Mouse (Mus musculus): Measurements from ENCODE around the gene Ier3. TPM values are rescaled to one million over a fixed set of nuclear protein-coding genes. Genes with fewer than 3 reads are reported as not detected.
A peak's percentile ranks its signal among the peaks of the same experiment; 100 is the strongest.

Gene Ier3
- polyA plus RNA-seq, 1 experiment from 2014 or later = 3.0 TPM

DNA sequence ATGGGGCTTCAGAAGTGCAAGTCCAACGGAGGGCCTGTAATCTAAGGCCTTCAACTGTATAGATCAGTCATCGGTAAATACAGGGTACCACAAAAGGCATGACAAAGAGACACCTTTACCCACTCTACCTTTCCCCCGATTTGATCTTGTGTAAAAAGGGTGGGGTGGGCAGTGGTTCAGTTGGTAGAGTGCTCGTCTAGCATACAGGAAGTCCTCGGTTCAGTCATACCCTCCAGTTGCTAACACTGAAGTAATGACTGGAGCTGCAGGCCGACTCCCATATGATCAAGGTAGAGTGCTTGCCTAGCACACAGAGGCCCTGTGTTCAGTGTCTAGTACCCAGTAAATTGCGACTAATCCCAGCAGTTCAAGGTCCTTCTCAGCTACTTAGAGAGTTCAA is 7.8 kb upstream of the Ier3 start:
- Histone ChIP-seq H3K4me1 (no peaks in the 10 kb centered on the region), H3K27ac (replicated peaks) (no peak overlapping the region), H3K36me3 (no peaks in the 10 kb centered on the region), H3K27me3 (ENCODE audit: low read depth, poor library complexity, severe bottlenecking) (peaks cover 19% of the 10 kb centered on the region), H3K4me3 (no peak overlapping the region), H3K9me3 (replicated peaks) (no peaks in the 10 kb centered on the region)
- DNase-seq (ENCODE audit: low spot score) = no peak
- 88% methylated on average over 7 of the region's 7 CpGs for WGBS

DNA sequence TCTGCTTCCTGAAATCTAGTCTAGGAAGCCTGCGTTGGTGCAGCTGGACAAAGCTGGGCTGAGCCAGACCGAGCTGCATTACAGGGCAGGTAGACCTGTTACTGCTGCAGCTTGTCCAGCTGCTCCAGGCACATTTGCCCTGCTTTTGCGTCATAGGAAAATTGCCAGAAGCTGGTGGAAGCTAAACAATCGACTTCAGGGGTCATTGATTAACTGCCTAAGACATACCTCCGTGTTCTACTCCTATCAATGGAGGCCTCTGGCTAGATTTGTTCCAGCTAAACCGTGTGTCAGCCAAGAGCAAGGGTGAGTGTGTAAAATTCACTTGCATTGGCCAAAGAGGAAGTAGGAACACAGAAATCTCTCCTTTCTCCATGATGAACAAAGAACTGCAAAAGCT is 6.8 kb upstream of the Ier3 start:
- DNase-seq (ENCODE audit: low spot score) = no peak
- Histone ChIP-seq H3K27ac (replicated peaks) (no peak overlapping the region; the same call in 1 of the 2 replicates), H3K27me3 (ENCODE audit: low read depth, poor library complexity, severe bottlenecking) (peaks cover 26% of the 10 kb centered on the region), H3K9me3 (replicated peaks) (no peaks in the 10 kb centered on the region), H3K4me3 (no peak overlapping the region), H3K36me3 (no peaks in the 10 kb centered on the region), H3K4me1 (no peaks in the 10 kb centered on the region)
- 80% methylated on average over 6 of the region's 6 CpGs for WGBS

DNA sequence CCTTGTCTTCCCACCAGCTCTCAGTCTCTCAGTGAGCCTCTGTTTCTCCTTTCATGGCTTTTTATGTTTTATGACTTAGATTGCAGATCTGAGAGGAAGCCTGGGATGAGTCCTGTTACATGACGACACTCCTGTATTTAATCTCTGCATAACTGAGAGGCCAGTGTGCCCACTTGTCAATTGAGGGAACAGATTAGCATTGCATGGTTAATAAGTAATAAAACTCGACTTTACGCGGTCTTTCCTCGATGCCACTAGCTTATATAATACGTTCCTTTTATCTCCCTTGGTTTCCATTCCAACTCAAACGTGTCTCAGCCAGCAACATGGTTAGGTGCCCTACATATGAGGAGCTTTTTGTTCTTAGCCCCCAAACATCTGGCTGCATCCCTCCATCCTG is 5.6 kb upstream of the Ier3 start:
- Histone ChIP-seq H3K9me3 (replicated peaks) (no peaks in the 10 kb centered on the region), H3K27me3 (ENCODE audit: low read depth, poor library complexity, severe bottlenecking) (peaks cover 38% of the 10 kb centered on the region), H3K27ac (replicated peaks) (no peak overlapping the region), H3K36me3 (no peaks in the 10 kb centered on the region), H3K4me3 (no peak overlapping the region), H3K4me1 (peaks cover 3% of the 10 kb centered on the region)
- DNase-seq (ENCODE audit: low spot score) = no peak
- WGBS = 81% methylated on average over 7 of the region's 7 CpGs

DNA sequence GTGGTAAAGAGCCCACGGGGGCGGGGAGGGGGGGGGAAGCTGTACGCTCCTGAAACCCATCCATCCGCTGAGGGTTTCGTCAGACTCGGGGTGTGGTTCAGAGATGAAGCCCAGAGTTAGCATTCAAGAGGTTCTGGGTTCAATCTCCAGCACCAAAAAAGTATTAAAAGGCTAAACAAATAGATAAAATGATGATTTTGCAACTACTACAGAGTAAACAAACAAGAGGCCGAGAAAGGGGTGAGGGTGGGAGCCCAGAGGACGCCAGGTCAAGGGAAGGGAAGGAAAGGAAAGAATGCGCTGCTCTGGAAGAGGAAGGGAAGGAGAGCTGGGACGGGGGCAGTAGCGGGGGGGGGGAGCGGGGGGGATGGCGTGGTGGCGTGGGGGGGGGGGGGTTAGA is 4.8 kb upstream of the Ier3 start:
- 28% methylated on average over 13 of the region's 14 CpGs for WGBS
- DNase-seq (ENCODE audit: low spot score) = no peak
- Histone ChIP-seq H3K4me1 (peaks cover 12% of the 10 kb centered on the region), H3K4me3 (no peak overlapping the region), H3K36me3 (no peaks in the 10 kb centered on the region), H3K9me3 (replicated peaks) (no peaks in the 10 kb centered on the region), H3K27ac (replicated peaks) (no peak overlapping the region), H3K27me3 (ENCODE audit: low read depth, poor library complexity, severe bottlenecking) (peaks cover 46% of the 10 kb centered on the region)

DNA sequence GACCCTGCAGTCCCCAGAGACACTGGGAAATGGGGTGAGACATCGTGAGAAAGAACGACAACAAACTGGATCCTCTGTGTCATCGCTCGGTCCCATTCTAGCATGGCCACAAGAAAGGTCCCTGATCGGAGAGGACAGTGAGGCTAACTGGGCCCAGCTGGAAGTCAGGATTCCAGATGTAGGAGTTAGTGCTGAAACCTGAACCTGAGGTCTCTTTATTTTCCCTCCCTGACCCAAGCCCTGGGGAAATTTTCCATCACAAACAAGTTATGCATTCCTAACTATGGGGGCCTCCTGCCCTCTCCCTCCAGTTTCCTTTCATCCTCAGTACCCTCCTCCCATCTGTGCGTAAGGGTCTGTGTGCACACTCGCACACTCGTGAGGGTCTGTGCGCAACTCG is 4.3 kb upstream of the Ier3 start:
- Histone ChIP-seq H3K36me3 (no peaks in the 10 kb centered on the region), H3K27ac (replicated peaks) (no peak overlapping the region), H3K27me3 (ENCODE audit: low read depth, poor library complexity, severe bottlenecking) (peaks cover 52% of the 10 kb centered on the region), H3K9me3 (replicated peaks) (no peaks in the 10 kb centered on the region), H3K4me1 (peaks cover 17% of the 10 kb centered on the region), H3K4me3 (no peak overlapping the region)
- DNase-seq (ENCODE audit: low spot score) = no peak
- WGBS = 51% methylated on average over 10 of the region's 10 CpGs

DNA sequence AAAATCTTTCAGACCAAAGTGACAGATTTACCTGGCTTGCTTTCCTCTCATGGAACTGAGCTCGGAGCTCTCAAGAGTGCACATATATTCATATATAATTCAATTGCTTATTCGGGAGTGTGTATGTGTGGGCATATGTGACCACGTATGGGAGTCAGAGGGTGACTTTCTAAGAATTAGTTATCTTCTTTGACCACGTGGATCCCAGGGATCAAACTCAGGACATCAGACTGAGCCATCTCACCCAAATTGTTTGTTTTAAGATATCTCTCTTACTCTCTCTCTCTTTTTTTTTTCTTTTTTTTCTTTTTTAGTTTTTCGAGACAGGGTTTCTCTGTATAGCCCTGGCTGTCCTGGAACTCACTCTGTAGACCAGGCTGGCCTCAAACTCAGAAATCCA is 1.4 kb upstream of the Ier3 start:
- H3K27me3 ChIP-seq (ENCODE audit: low read depth, poor library complexity, severe bottlenecking) = peaks cover 52% of the 10 kb centered on the region
- WGBS = 81% methylated on average over 5 of the region's 5 CpGs

DNA sequence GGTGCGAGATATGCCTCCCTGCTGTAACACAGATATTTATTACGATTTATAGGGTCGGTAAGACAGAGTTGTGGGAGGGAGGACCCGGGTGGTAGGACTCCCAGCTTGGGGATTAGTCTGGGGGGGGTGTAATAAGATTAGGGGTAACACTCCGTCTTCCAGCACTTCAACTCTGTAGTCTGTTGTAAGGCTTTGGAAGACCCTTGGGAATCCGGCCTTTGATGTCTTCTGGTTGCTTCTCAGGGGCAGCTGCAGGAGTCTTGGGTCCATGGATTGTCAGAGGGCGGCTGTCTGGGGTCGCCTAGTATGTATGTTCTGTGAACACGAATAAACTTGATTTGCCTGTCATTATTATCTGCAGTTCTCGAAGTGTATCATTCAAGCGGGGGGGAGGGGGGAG is 1.1 kb downstream of the Ier3 start:
- Histone ChIP-seq H3K27me3 (ENCODE audit: low read depth, poor library complexity, severe bottlenecking) (peaks cover 34% of the 10 kb centered on the region), H3K36me3 (peaks cover 29% of the 10 kb centered on the region), H3K9me3 (replicated peaks) (no peaks in the 10 kb centered on the region), H3K4me1 (peaks cover 38% of the 10 kb centered on the region), H3K27ac (replicated peaks) (peak overlapping the region; percentile 91), H3K4me3 (peak overlapping the region; percentile 77)
- WGBS = 2% methylated on average over 11 of the region's 11 CpGs
- DNase-seq (ENCODE audit: low spot score) = no peak

More for the DNA sequence above, 1.4 kb upstream of the Ier3 start:
- no peak overlapping the region for H3K4me3 ChIP-seq
- H3K4me1 ChIP-seq = peaks cover 38% of the 10 kb centered on the region
- H3K36me3 ChIP-seq = peaks cover 4% of the 10 kb centered on the region; the same call in 1 of the 2 replicates
- no peaks in the 10 kb centered on the region for H3K9me3 ChIP-seq (replicated peaks)
- no peak overlapping the region for H3K27ac ChIP-seq (replicated peaks)
- DNase-seq (ENCODE audit: low spot score) = no peak

DNA sequence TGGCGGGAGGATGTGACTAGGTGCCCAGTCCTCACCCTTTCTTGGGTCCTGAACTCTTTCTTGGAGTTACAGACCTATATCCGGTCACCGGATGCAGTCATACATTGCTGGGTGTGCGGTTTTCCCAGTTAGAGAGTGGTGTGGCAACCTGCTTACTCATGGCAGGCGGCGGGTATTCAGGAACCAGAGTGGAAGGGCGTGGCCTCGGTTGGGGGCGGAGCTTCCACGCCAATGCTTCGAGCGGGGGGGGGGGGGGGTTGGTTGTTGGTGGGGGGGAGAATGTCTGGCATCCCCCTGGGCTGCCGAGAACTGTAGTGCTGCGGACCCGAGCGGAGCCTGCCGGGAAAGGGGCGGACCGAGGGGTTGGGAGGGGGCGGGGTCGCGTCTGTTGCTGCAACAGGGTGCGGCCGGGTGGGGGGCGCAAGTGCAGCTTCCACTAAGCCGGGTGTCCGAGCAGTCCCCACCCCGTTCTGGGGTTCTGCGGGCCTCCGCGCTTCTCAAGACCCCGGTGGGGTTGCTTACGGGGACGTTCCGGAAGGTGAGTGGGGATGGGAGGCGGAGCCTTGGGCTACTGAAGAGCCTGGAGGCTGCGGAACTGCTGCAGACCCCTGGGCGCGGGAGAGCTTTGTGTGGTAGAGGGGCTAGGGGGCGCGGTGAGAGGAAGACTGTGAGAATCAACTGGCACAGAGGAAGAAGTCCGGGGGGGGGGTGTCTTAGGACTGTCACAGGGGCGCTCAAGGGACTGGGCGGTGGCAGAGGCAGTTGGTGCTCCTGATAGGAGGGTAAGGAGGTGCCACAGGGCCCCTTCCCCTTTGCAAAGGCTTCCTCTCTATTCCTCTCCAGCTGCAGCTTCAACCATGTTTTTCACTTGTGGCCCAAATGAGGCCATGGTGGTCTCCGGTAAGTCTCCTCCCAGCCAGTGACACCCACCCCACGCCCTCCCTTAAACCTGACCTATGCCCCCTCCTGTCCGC is 1.8 kb downstream of the Ier3 start, which contains the start of gene Flot1:
Flot1 (plus strand) TSS at position 267 of the 974 bp plus-strand sequence.
- Histone ChIP-seq H3K4me3 (peak within 1 kb of the TSS; percentile 77), H3K36me3 (peaks cover 35% of the 10 kb centered on the region), H3K27ac (replicated peaks) (peak within 1 kb of the TSS; percentile 91), H3K27me3 (ENCODE audit: low read depth, poor library complexity, severe bottlenecking) (peaks cover 33% of the 10 kb centered on the region), H3K4me1 (peaks cover 38% of the 10 kb centered on the region), H3K9me3 (replicated peaks) (no peaks in the 10 kb centered on the region)
- peak; percentile 91 for DNase-seq (ENCODE audit: low spot score)
- WGBS = under 1% methylated on average over 47 of the region's 47 CpGs

DNA sequence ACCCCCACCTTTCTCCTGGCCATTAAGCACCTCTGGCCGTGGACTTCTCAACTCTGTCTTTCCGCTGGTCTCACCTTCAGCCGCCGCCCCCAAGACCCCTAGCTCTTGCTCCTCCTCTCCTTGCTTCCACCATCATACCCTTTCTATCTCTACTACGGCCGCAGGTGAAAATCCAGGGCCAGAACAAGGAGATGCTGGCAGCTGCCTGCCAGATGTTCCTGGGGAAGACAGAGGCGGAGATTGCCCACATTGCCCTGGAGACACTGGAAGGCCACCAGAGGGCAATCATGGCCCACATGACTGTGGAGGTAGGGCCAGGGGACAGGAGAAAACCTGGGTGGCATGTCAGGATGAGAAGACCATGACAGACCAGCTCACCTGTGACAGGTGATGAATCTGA is 2.9 kb downstream of the Ier3 start:
- Histone ChIP-seq H3K27ac (replicated peaks) (peak overlapping the region; percentile 91; the same call in 1 of the 2 replicates), H3K36me3 (peaks cover 40% of the 10 kb centered on the region), H3K4me1 (peaks cover 38% of the 10 kb centered on the region), H3K4me3 (peak overlapping the region; percentile 77), H3K9me3 (replicated peaks) (no peaks in the 10 kb centered on the region), H3K27me3 (ENCODE audit: low read depth, poor library complexity, severe bottlenecking) (peaks cover 29% of the 10 kb centered on the region)
- no peak for DNase-seq (ENCODE audit: low spot score)
- 66% methylated on average over 7 of the region's 7 CpGs for WGBS

DNA sequence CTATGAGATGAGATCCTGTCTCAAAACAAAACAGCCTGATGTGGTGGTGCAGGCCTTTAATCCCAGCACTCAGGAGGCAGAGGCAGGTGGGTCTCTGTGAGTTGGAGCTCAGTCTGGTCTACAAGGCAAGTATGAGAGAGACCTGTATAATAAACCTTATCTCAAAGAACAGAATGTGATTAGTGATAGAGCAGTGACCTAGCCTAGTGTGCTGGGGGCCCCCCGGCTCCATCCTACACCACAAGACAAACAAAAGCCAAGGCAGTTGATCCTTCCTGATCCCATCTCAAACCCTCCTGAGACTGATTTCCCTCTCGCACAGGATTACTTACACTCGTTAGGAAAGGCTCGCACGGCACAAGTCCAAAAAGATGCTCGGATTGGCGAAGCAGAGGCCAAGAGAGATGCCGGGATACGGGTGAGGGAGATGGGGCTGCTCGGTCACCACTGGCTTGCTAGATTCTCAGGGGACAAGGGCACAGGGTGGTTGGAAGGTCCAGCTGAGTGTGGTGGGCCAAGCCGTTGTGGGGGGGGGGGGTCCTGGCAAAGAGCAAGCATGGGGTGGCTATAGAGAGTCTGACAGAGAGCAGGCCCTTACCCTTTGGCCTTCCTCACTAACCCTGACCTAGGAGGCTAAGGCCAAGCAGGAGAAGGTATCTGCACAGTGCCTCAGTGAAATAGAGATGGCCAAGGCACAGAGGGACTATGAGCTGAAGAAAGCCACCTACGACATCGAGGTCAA is 3.8 kb downstream of the Ier3 start:
- DNase-seq (ENCODE audit: low spot score) = no peak
- no peaks in the 10 kb centered on the region for H3K9me3 ChIP-seq (replicated peaks)
- peaks cover 20% of the 10 kb centered on the region for H3K27me3 ChIP-seq (ENCODE audit: low read depth, poor library complexity, severe bottlenecking)
- 0 out of 2 replicates have a peak overlapping the region, but pooled peaks have one; percentile 77 for H3K4me3 ChIP-seq
- H3K4me1 ChIP-seq = peaks cover 47% of the 10 kb centered on the region
- 96% methylated on average over 13 of the region's 13 CpGs for WGBS
- no peak overlapping the region for H3K27ac ChIP-seq (replicated peaks)
- peaks cover 43% of the 10 kb centered on the region for H3K36me3 ChIP-seq

DNA sequence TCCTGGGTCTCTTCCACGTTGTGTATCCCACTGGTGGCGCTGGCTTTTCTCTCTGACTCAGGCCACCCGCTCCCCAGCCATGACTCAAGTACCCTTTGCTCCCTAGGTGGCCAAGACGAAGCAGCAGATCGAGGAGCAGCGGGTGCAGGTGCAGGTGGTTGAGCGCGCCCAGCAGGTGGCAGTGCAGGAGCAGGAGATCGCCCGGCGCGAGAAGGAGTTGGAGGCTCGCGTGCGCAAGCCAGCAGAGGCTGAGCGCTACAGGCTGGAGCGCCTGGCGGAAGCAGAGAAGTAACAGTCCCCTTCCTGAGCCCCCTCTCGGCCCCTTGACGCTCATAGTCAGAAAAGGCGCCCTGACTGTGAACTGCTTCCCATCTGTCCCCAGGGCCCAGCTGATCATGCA is 8.3 kb downstream of the Ier3 start:
- WGBS = 5% methylated on average over 21 of the region's 21 CpGs
- Histone ChIP-seq H3K36me3 (peaks cover 87% of the 10 kb centered on the region), H3K4me1 (peaks cover 20% of the 10 kb centered on the region), H3K9me3 (replicated peaks) (no peaks in the 10 kb centered on the region), H3K4me3 (peak overlapping the region; percentile 35), H3K27ac (replicated peaks) (0 out of 2 replicates have a peak overlapping the region, but pooled peaks have one; percentile 10), H3K27me3 (ENCODE audit: low read depth, poor library complexity, severe bottlenecking) (no peaks in the 10 kb centered on the region)
- DNase-seq (ENCODE audit: low spot score) = peak; percentile 85

DNA sequence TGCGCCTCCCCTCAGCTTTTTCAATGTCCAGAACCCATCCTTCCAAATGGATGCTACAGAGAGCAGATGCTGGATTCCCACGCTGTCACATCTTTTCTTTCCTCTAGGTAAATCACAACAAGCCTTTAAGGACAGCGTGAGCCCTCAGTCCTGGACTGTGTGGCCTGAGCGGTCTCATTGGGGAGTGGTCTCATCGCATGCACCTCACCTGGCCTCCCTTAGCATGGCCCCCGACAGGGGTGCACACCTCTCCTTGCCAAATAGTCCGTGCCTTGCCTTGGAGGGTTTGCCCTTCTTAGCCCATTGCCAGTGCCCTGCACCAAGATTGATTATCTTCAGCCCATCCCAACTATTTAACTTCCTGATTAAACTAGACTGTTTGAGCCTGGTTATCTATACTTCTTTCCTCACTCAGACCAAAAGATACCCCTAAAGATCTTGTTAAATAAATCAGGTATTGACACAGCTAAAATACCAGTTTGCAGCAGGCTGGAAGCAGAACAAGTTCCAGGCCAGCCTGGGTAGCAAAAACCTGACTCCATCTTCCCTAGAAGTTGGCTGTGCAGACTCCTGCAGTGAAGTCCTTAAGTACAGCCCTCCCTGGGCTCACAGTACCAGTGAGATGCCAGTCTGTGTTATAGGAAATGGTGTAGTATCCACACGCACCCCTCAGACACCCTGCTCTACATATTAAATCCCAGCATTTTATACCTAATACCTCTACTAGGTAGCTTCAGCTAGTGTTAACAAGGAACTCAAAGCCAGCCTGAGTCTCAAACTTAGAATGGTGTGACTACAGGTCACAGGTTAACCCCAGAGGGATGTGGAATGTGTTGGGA is 11.1 kb downstream of the Ier3 start:
- no peak for DNase-seq (ENCODE audit: low spot score)
- H3K9me3 ChIP-seq (replicated peaks) = no peaks in the 10 kb centered on the region
- 68% methylated on average over 8 of the region's 8 CpGs for whole genome bisulfite sequencing
- H3K36me3 ChIP-seq = peaks cover 81% of the 10 kb centered on the region
- no peaks in the 10 kb centered on the region for H3K27me3 ChIP-seq (ENCODE audit: low read depth, poor library complexity, severe bottlenecking)
- H3K27ac ChIP-seq (replicated peaks) = no peak overlapping the region
- peaks cover 38% of the 10 kb centered on the region for H3K4me1 ChIP-seq
- H3K4me3 ChIP-seq = peak overlapping the region; percentile 16; the same call in 1 of the 2 replicates

Measured in midbrain, embryonic 10.5 days (tissue).